Mouse (Mus musculus): ENCODE measurements around the gene Arhgap10. TPM values are rescaled to one million over a fixed set of nuclear protein-coding genes. Genes with fewer than 3 reads are reported as not detected.
"Not testable (repeated sequence)": the region's sequence is repeated elsewhere in the genome, so short reads cannot be mapped to it uniquely, and the experiment has no call there.

The Arhgap10 gene
- polyA plus RNA-seq, 1 experiment from 2014 or later = 34.6 TPM

DNA sequence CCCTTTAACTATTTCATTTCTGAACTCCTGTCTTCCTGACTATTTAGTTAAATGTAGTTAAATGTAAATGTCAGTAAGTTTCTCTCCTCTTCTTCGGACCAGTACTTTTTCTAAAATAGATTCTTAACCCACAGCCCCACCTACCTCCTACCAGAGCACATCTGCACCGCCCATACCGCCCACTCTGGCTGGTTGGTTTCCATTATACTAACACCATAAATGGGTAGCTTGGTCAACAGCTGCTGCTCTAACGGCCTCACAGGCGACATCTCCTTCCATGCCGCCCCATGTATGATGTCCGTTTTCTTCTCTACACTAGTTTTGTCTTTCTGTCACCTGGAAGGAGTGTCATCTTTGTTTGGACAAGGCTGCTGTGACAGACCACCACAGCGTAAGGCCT lies 189.3 kb downstream of the Arhgap10 start:
- Histone ChIP-seq H3K27me3 (ENCODE audit: control insufficient read depth, insufficient read depth, low read length) (no peaks in the 10 kb centered on the region), H3K27ac (ENCODE audit: low read length) (no peak overlapping the region), H3K4me2 (replicated peaks; ENCODE audit: low read depth, low read length) (no peak overlapping the region), H3K36me3 (ENCODE audit: control insufficient read depth, insufficient read depth, low read length) (0 out of 2 replicates have a peak, but pooled peaks cover 2% of the 10 kb centered on the region), H3K9ac (replicated peaks; ENCODE audit: low read depth, low read length) (no peak overlapping the region), H3K9me3 (ENCODE audit: control insufficient read depth, low read depth, low read length) (no peaks in the 10 kb centered on the region), H3K4me3 (ENCODE audit: low read depth, low read length) (no peak overlapping the region), H3K4me1 (ENCODE audit: control insufficient read depth, insufficient read depth, low read length) (no peaks in the 10 kb centered on the region)
- 88% methylated on average over 8 of the region's 8 CpGs for WGBS
- no peak for ATAC-seq (ENCODE audit: insufficient number of reproducible peaks, insufficient read depth, low FRiP score, low read depth)

GRCm38 (mm10) chr8:77327326-77327725 lies 190.4 kb downstream of the Arhgap10 start:
- no peak overlapping the region for H3K4me3 ChIP-seq (ENCODE audit: low read depth, low read length)
- H3K9me3 ChIP-seq (ENCODE audit: control insufficient read depth, low read depth, low read length) = no peaks in the 10 kb centered on the region
- no peak overlapping the region for H3K27ac ChIP-seq (ENCODE audit: low read length)
- H3K9ac ChIP-seq (replicated peaks; ENCODE audit: low read depth, low read length) = no peak overlapping the region
- H3K36me3 ChIP-seq (ENCODE audit: control insufficient read depth, insufficient read depth, low read length) = no peaks in the 10 kb centered on the region
- H3K4me1 ChIP-seq (ENCODE audit: control insufficient read depth, insufficient read depth, low read length) = no peaks in the 10 kb centered on the region
- no peak for ATAC-seq (ENCODE audit: insufficient number of reproducible peaks, insufficient read depth, low FRiP score, low read depth)
- H3K4me2 ChIP-seq (replicated peaks; ENCODE audit: low read depth, low read length) = no peak overlapping the region
- WGBS = 92% methylated on average over 4 of the region's 4 CpGs
- H3K27me3 ChIP-seq (ENCODE audit: control insufficient read depth, insufficient read depth, low read length) = no peaks in the 10 kb centered on the region

DNA sequence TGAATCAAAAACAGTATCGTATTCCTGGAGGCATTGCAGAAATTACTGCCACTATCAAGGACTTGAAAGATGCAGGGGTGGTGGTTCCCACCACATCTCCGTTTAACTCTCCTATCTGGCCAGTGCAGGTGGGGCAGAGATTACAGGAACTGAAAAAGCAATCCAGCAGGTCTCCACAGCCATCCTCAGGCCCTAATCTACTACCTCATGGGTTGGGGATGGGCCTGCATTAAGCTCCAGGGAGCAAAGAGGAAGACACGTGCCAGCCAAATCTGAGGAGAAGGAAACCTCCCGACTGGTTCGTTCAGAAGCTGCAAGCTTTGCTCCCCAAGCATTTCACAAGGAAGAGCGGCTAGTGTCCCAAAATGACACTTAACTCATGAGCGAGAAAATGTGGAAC lies 195.0 kb downstream of the Arhgap10 start:
- not testable (repeated sequence) for H3K36me3 ChIP-seq (ENCODE audit: control insufficient read depth, insufficient read depth, low read length); H3K4me3 ChIP-seq (ENCODE audit: low read depth, low read length); H3K4me2 ChIP-seq (replicated peaks; ENCODE audit: low read depth, low read length); H3K27me3 ChIP-seq (ENCODE audit: control insufficient read depth, insufficient read depth, low read length); H3K27ac ChIP-seq (ENCODE audit: low read length); H3K9me3 ChIP-seq (ENCODE audit: control insufficient read depth, low read depth, low read length); H3K4me1 ChIP-seq (ENCODE audit: control insufficient read depth, insufficient read depth, low read length); H3K9ac ChIP-seq (replicated peaks; ENCODE audit: low read depth, low read length); ATAC-seq (ENCODE audit: insufficient number of reproducible peaks, insufficient read depth, low FRiP score, low read depth)
- 87% methylated on average over 6 of the region's 7 CpGs for WGBS

DNA sequence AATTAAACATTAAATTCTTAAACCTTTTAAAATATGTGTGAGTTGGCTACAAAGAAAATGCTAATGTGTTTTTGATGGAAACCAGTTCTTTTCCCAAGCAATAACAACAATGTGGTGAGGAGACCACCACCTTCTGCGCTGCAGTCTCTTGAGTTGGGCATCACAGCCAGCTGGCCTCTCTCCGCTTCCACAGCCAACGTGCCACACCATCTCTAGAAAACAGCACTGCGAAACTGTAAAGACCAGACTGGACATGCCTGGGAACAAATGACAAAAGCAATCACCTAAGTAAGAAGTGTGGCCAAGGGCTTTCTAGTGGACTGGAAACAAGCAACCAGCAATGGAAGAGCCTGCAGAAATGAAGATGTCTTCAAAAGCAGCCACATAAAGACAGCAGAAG lies 195.9 kb downstream of the Arhgap10 start:
- H3K4me3 ChIP-seq (ENCODE audit: low read depth, low read length) = no peak overlapping the region
- H3K36me3 ChIP-seq (ENCODE audit: control insufficient read depth, insufficient read depth, low read length) = no peaks in the 10 kb centered on the region
- no peak overlapping the region for H3K4me2 ChIP-seq (replicated peaks; ENCODE audit: low read depth, low read length)
- H3K27ac ChIP-seq (ENCODE audit: low read length) = no peak overlapping the region
- no peaks in the 10 kb centered on the region for H3K4me1 ChIP-seq (ENCODE audit: control insufficient read depth, insufficient read depth, low read length)
- H3K9ac ChIP-seq (replicated peaks; ENCODE audit: low read depth, low read length) = no peak overlapping the region
- H3K27me3 ChIP-seq (ENCODE audit: control insufficient read depth, insufficient read depth, low read length) = no peaks in the 10 kb centered on the region
- no peaks in the 10 kb centered on the region for H3K9me3 ChIP-seq (ENCODE audit: control insufficient read depth, low read depth, low read length)
- WGBS = 97% methylated on average over 4 of the region's 4 CpGs
- ATAC-seq (ENCODE audit: insufficient number of reproducible peaks, insufficient read depth, low FRiP score, low read depth) = no peak

DNA sequence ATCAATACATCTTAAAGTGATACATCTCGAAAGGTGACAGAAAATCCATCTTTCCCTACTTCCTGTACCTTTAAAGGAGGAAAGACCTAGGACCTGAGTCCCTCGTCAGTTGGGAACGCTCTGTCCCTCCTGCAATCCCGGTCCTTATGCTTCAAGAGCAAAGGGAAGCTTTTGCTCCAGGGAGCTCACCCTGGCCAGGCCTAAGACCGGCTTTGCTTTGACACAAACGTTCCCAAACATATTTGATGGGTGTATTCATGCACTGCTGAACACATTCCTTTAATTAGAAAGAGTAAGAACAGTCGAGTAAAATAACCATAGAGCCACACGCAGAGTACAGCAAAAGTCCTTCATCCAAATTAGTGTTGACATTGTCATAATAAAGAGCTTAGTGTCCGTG lies 199.2 kb downstream of the Arhgap10 start:
- Histone ChIP-seq H3K36me3 (ENCODE audit: control insufficient read depth, insufficient read depth, low read length) (no peaks in the 10 kb centered on the region), H3K27ac (ENCODE audit: low read length) (no peak overlapping the region), H3K4me1 (ENCODE audit: control insufficient read depth, insufficient read depth, low read length) (no peaks in the 10 kb centered on the region), H3K4me3 (ENCODE audit: low read depth, low read length) (no peak overlapping the region), H3K9ac (replicated peaks; ENCODE audit: low read depth, low read length) (no peak overlapping the region), H3K27me3 (ENCODE audit: control insufficient read depth, insufficient read depth, low read length) (no peaks in the 10 kb centered on the region), H3K4me2 (replicated peaks; ENCODE audit: low read depth, low read length) (no peak overlapping the region), H3K9me3 (ENCODE audit: control insufficient read depth, low read depth, low read length) (no peaks in the 10 kb centered on the region)
- 66% methylated on average over 9 of the region's 9 CpGs for WGBS
- no peak for ATAC-seq (ENCODE audit: insufficient number of reproducible peaks, insufficient read depth, low FRiP score, low read depth)

DNA sequence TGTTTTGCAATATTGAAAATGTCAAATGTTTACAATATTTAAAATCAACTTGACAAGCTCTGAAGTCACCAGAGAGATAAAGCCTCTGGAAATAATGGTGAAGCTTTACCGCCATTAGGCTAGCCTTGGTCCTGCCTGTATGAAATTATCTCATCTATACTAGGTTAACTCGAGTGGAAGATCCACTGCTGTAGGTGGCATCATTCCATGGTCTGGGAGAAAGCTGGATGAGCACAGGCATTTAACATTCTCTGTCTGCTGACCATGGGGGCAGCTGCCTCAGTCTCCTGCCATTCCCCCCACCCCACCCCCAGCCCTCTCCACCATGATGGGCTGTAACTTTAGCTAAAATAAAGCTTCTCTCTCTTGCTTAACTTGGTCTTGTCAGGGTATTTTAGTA lies 200.0 kb downstream of the Arhgap10 start:
- Histone ChIP-seq H3K4me2 (replicated peaks; ENCODE audit: low read depth, low read length) (no peak overlapping the region), H3K36me3 (ENCODE audit: control insufficient read depth, insufficient read depth, low read length) (no peaks in the 10 kb centered on the region), H3K4me3 (ENCODE audit: low read depth, low read length) (no peak overlapping the region), H3K4me1 (ENCODE audit: control insufficient read depth, insufficient read depth, low read length) (no peaks in the 10 kb centered on the region), H3K27ac (ENCODE audit: low read length) (no peak overlapping the region), H3K27me3 (ENCODE audit: control insufficient read depth, insufficient read depth, low read length) (no peaks in the 10 kb centered on the region), H3K9ac (replicated peaks; ENCODE audit: low read depth, low read length) (no peak overlapping the region), H3K9me3 (ENCODE audit: control insufficient read depth, low read depth, low read length) (no peaks in the 10 kb centered on the region)
- no peak for ATAC-seq (ENCODE audit: insufficient number of reproducible peaks, insufficient read depth, low FRiP score, low read depth)
- WGBS = 82% methylated on average over 2 of the region's 2 CpGs

DNA sequence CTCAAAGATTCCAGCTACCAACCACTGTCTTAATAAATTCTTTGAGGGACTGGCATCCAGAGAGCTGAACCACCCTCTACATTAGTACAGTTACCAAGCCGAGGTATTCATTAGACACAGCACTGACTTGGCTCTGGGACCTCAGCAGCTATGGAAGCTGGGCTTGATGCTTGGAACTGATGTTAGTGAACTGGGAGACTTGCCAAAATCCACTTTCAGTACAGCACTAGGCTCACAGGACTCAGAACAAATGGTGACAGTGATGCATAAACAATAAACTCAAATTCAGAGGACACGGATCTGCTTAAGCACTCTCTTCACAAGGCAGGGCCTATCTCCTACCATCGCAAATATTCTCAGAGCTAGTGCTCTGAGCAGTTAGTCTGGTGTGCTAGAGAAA lies 204.8 kb downstream of the Arhgap10 start:
- H3K4me2 ChIP-seq (replicated peaks; ENCODE audit: low read depth, low read length) = no peak overlapping the region
- H3K36me3 ChIP-seq (ENCODE audit: control insufficient read depth, insufficient read depth, low read length) = peaks cover 3% of the 10 kb centered on the region; the same call in 1 of the 2 replicates
- no peak for ATAC-seq (ENCODE audit: insufficient number of reproducible peaks, insufficient read depth, low FRiP score, low read depth)
- H3K9me3 ChIP-seq (ENCODE audit: control insufficient read depth, low read depth, low read length) = no peaks in the 10 kb centered on the region
- H3K9ac ChIP-seq (replicated peaks; ENCODE audit: low read depth, low read length) = no peak overlapping the region
- 56% methylated on average over 3 of the region's 3 CpGs for WGBS
- no peak overlapping the region for H3K27ac ChIP-seq (ENCODE audit: low read length)
- no peak overlapping the region for H3K4me3 ChIP-seq (ENCODE audit: low read depth, low read length)
- no peaks in the 10 kb centered on the region for H3K4me1 ChIP-seq (ENCODE audit: control insufficient read depth, insufficient read depth, low read length)
- no peaks in the 10 kb centered on the region for H3K27me3 ChIP-seq (ENCODE audit: control insufficient read depth, insufficient read depth, low read length)

DNA sequence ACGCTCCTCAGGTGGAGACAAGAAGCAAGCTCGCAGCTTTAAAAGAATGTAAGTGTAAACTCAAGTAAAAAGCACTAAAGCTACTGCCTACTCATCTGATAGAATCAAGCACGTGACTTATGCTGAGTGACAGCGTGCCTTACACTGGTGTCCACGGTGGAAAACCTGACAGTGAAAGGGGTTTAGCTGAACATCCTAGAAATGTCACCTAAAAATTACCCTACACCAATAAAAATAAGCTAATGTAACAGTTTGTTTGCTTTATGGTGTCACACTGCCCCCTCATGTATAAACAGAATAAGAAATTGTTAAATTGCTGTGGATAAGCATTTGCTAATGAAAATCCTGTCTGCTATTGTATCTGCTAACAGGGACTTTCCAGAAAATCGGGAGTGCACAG lies 206.0 kb downstream of the Arhgap10 start:
- H3K27ac ChIP-seq (ENCODE audit: low read length) = no peak overlapping the region
- H3K9ac ChIP-seq (replicated peaks; ENCODE audit: low read depth, low read length) = no peak overlapping the region
- H3K27me3 ChIP-seq (ENCODE audit: control insufficient read depth, insufficient read depth, low read length) = no peaks in the 10 kb centered on the region
- H3K36me3 ChIP-seq (ENCODE audit: control insufficient read depth, insufficient read depth, low read length) = peaks cover 3% of the 10 kb centered on the region; the same call in 1 of the 2 replicates
- ATAC-seq (ENCODE audit: insufficient number of reproducible peaks, insufficient read depth, low FRiP score, low read depth) = no peak
- H3K4me3 ChIP-seq (ENCODE audit: low read depth, low read length) = no peak overlapping the region
- H3K4me1 ChIP-seq (ENCODE audit: control insufficient read depth, insufficient read depth, low read length) = no peaks in the 10 kb centered on the region
- no peak overlapping the region for H3K4me2 ChIP-seq (replicated peaks; ENCODE audit: low read depth, low read length)
- 65% methylated on average over 6 of the region's 6 CpGs for WGBS
- H3K9me3 ChIP-seq (ENCODE audit: control insufficient read depth, low read depth, low read length) = no peaks in the 10 kb centered on the region

GRCm38 (mm10) chr8:77310541-77310940 lies 207.2 kb downstream of the Arhgap10 start:
- H3K4me2 ChIP-seq (replicated peaks; ENCODE audit: low read depth, low read length) = no peak overlapping the region
- H3K27ac ChIP-seq (ENCODE audit: low read length) = no peak overlapping the region
- no peaks in the 10 kb centered on the region for H3K4me1 ChIP-seq (ENCODE audit: control insufficient read depth, insufficient read depth, low read length)
- H3K4me3 ChIP-seq (ENCODE audit: low read depth, low read length) = no peak overlapping the region
- no peak for ATAC-seq (ENCODE audit: insufficient number of reproducible peaks, insufficient read depth, low FRiP score, low read depth)
- no peaks in the 10 kb centered on the region for H3K9me3 ChIP-seq (ENCODE audit: control insufficient read depth, low read depth, low read length)
- WGBS = 92% methylated on average over 10 of the region's 10 CpGs
- no peak overlapping the region for H3K9ac ChIP-seq (replicated peaks; ENCODE audit: low read depth, low read length)
- H3K27me3 ChIP-seq (ENCODE audit: control insufficient read depth, insufficient read depth, low read length) = no peaks in the 10 kb centered on the region
- peaks cover 3% of the 10 kb centered on the region; the same call in 1 of the 2 replicates for H3K36me3 ChIP-seq (ENCODE audit: control insufficient read depth, insufficient read depth, low read length)
